Mouse (Mus musculus) cerebellum, adult 2 months (tissue): ENCODE results near the gene Nrp1.

ENCODE experiments used
- CTCF ChIP-seq: fragments of 200-500 bp; IDR thresholded peaks from 2 replicates; pipeline ENCODE4 v1.5.1; 2011; ENCODE audit warnings: low read depth, mild to moderate bottlenecking, control low read depth, low read length, moderate library complexity, borderline replicate concordance; ENCODE audit not compliant: insufficient read depth
- POLR2A ChIP-seq: fragments of 200-500 bp; IDR thresholded peaks from 2 replicates; pipeline ENCODE4 v1.6.1; 2011; ENCODE audit warnings: low read length, control low read depth, borderline replicate concordance; ENCODE audit not compliant: insufficient read depth

GRCm38 (mm10) chr8:128351211-128351610 lies 7.2 kb upstream of the Nrp1 start:
- TF ChIP-seq CTCF: no peak
- no peak for TF ChIP-seq POLR2A
